Mouse (Mus musculus): Measurements from ENCODE around the gene Clpsl2.
A peak's percentile ranks its signal among the peaks of the same experiment; 100 is the strongest.
"Not testable (repeated sequence)": the region's sequence is repeated elsewhere in the genome, so short reads cannot be mapped to it uniquely, and the experiment has no call there.

The Clpsl2 gene

GRCm38 (mm10) chr17:28521071-28521726 lies 28.0 kb upstream of the Clpsl2 start:
- peak; percentile 67 for DNase-seq

- DNase-seq: peak; percentile 12
These were observed 27.3 kb upstream of the Clpsl2 start for GRCm38 (mm10) chr17:28521920-28522319.

DNA sequence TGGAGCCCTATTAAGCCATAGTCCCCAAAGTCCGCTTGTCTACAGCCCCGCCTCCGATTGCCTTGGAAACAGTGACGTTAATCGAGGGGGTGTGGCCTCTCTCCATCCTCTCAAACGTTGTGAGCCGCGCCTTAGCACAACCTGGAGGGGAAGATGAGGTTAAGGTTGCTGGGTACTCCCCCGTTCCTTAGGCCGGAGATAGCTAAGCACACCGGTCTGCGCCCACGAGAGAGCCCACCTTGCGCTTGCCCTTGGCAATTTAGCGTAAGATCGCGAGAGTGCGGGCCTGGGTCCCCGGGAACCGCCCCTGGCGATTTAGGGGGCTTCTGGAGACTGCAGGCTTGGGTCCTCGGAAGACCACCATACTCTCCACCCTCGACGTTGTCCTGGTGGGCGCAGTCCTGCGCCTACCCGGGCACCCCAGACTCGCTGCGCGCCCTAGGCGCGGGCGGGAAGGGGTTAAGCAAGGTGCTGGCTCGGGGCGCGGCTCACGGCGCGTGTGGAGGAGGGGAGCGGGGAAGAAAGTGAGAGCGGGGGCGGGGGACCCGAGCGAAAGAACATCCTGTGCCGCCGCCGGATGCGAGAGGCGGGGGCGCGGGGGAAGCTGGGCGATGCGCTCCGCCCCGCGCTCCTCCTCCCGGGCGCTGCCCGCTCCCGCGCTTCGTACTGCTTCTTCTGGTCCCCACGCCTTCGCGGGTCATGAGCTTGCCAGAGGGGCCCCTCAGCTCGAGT lies 26.4 kb upstream of the Clpsl2 start:
- DNase-seq: peak; percentile 98

DNA sequence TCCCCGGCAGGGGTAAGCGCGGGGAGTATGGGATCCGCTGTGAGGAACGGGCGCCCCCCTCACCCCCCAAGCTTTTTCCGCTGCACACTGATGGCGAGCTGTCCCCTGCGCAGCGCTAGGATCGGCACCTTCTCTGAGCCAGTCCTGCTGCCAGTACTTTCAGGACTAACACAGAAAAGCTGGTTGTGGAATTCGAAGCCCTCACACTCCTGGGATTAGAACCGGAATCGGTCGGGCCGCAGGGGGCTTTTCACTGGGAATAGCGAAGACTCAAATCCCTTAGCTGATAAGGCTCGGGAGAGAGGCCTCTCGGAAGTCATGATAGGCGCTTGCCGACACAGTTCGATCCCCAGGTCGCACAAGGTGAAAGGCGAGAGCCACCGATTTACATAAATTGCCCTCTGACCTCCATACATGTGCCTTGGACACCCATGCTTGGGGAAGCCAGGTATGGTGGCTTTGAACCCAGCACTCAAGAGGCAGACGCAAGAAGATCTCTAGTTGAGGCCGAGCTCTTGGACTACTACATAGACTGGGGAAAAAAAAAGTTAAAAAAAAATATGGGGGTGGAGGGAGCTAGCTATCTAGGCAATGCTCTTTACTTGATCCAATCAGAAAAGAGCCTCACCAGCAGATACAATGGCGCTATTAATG lies 25.7 kb upstream of the Clpsl2 start:
- DNase-seq: no peak

GRCm38 (mm10) chr17:28524009-28524695 lies 25.1 kb upstream of the Clpsl2 start:
- DNase-seq: peak; percentile 65

DNA sequence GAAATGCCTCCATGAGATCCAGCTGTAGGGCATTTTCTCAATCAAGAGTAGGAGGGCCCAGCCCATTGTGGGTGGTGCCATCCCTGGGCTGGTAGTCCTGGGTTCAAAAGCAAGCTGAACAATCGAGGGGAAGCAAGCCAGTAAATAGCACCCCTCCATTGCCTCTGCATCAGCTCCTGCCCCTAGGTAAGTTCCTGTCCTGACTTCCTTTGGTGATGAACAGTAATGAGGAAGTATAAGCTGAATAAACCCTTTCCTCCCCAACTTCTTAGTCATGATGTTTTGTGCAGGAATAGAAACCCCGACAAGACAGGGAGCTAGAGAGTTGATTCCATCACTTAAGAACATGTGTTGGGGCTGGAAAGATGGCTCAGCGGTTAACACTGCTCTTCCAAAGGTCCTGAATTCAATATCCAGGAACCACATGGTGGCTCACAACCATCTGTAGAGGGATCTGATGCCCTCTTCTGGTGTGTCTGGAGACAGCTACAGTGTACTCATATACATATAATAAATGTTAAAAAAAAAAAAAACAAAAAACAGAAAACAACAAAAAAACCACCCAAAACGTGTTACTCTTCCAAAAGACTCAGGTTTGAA lies 24.3 kb upstream of the Clpsl2 start:
- peak; percentile 39 for DNase-seq

- no peak for DNase-seq
These were observed 21.8 kb upstream of the Clpsl2 start for GRCm38 (mm10) chr17:28527184-28528042.

GRCm38 (mm10) chr17:28528043-28528351 lies 21.2 kb upstream of the Clpsl2 start:
- peak; percentile 93 for DNase-seq

GRCm38 (mm10) chr17:28529116-28529515 lies 20.1 kb upstream of the Clpsl2 start:
- DNase-seq: no peak

GRCm38 (mm10) chr17:28530506-28530905 lies 18.7 kb upstream of the Clpsl2 start, which contains the start of gene Armc12:
Armc12 (plus strand) TSS chr17:28530806.
- DNase-seq: no peak

GRCm38 (mm10) chr17:28531946-28532345 lies 17.3 kb upstream of the Clpsl2 start:
- DNase-seq: peak; percentile 49

- DNase-seq: no peak
These were observed 16.7 kb upstream of the Clpsl2 start for GRCm38 (mm10) chr17:28532557-28532956.

DNA sequence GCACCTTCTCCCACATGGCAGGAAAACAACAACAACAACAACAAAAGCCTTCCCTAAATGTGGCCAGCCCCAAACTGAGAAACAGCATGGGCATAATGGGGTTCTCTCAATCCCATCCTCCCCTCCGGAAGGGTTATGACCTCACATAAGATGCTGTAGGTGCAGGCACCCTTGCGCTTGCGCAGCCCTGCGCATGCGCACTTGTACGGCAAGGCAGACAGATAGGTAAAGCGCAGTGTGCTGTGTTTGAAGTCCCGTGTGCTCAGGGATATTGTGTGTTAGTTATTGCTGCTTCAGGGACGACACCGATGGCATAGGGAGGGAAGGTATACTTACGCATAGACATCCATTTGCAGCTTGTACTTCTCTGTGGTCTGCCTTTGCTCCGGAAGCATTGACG lies 15.9 kb upstream of the Clpsl2 start:
- no peak for DNase-seq

- peak; percentile 55 for DNase-seq
These were observed 11.3 kb upstream of the Clpsl2 start for GRCm38 (mm10) chr17:28537881-28538280.

GRCm38 (mm10) chr17:28546925-28547324 lies 2.3 kb upstream of the Clpsl2 start:
- DNase-seq: peak; percentile 62

- no peak for DNase-seq
These were observed 661 bp upstream of the Clpsl2 start for GRCm38 (mm10) chr17:28548550-28548949.

- peak; percentile 87 for DNase-seq
These were observed 4.0 kb downstream of the Clpsl2 start for GRCm38 (mm10) chr17:28553040-28553793.

GRCm38 (mm10) chr17:28554021-28554420 lies 4.8 kb downstream of the Clpsl2 start:
- DNase-seq: not testable (repeated sequence)

GRCm38 (mm10) chr17:28556635-28557396 lies 7.6 kb downstream of the Clpsl2 start:
- DNase-seq: no peak

- DNase-seq: no peak
These were observed 8.6 kb downstream of the Clpsl2 start for GRCm38 (mm10) chr17:28557772-28558171.

Data from thymus, postnatal 4 days (tissue).